ENCODE assay signal across 8 mouse cellular contexts in the genomic region with DNA sequence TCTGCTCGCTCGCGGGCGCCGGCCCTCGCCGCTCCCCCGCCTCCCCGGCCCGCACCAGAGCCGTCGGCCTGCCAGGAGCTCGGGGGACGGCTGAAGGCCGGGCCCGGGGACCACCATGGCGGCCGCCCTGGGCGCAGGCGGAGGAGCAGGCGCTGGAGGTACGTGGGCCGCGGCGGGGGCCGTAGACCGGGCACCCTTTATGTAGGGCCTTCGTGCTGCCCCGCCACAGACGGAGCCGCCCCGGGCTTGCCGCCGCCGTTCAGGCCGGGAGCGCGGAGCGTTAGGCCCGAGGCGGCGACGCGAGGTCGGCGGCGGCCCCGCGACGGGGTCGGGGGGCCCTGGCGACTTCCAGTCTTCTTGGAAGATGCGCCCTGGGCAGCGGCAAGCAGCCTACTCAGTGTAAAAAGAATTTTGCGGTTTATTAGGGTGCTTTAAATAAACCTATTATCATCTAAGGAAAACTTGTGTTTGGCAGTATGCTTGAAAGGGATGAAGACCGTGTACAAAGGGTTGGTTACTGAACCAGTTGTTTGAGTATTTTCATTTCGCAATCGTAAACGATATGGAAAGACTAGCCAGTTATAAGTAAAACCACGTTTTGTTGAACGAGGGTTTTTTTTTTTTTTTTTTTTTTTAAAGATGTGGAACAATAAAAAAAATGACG. TPM values are rescaled to one million over a fixed set of nuclear protein-coding genes. Genes with fewer than 3 reads are reported as not detected.
A peak's percentile ranks its signal among the peaks of the same experiment; 100 is the strongest.
DNase-seq lines count a peak whose midpoint lies in the region; ATAC-seq and TF ChIP-seq lines count a peak whose summit lies in the region.

No protein-coding gene starts in this region.

- peaks cover 32% of the 10 kb centered on the region for H3K4me1 ChIP-seq in heart, embryonic 13.5 days
- peaks cover 2 to 4% of the 10 kb centered on the region in 2 experiments; a peak in 2 of 4 replicates for H3K4me1 ChIP-seq in ES-E14 (ENCODE audit: control insufficient read depth in 2 of 2, insufficient read depth in 2 of 2, low read length in 2 of 2, poor library complexity in 1 of 2)
- H3K4me1 ChIP-seq in forebrain, embryonic 13.5 days: peaks cover 33% of the 10 kb centered on the region
- H3K4me1 ChIP-seq in liver, embryonic 13.5 days (replicated peaks): peaks cover 46% of the 10 kb centered on the region
- H3K4me1 ChIP-seq in stomach, postnatal 0 days (replicated peaks; ENCODE audit: control insufficient read depth, insufficient read depth): peaks cover 6% of the 10 kb centered on the region; the same call in 1 of the 2 replicates

- WGBS in heart, embryonic 13.5 days: under 1% methylated on average over 48 of the region's 62 CpGs
- WGBS in forebrain, embryonic 13.5 days: under 1% methylated on average over 58 of the region's 62 CpGs
- WGBS in liver, embryonic 13.5 days (ENCODE audit: insufficient replicate concordance): under 1% methylated on average over 62 of the region's 62 CpGs
- WGBS in stomach, postnatal 0 days: under 1% methylated on average over 52 of the region's 62 CpGs

- peak overlapping the region; percentile 81 for H3K4me2 ChIP-seq in heart, embryonic 13.5 days
- H3K4me2 ChIP-seq in forebrain, embryonic 13.5 days: peak overlapping the region; percentile 76
- H3K4me2 ChIP-seq in liver, embryonic 13.5 days: peak overlapping the region; percentile 76
- peak overlapping the region; percentile 76 for H3K4me2 ChIP-seq in stomach, postnatal 0 days (replicated peaks; ENCODE audit: low read depth)

- H3K4me3 ChIP-seq in heart, embryonic 13.5 days: peak overlapping the region; percentile 92
- peak overlapping the region; percentile 83 to 97 for H3K4me3 ChIP-seq in ES-E14 (ENCODE audit: insufficient read depth in 1 of 2, low read depth in 1 of 2, low read length in 2 of 2, poor library complexity in 1 of 2, severe bottlenecking in 1 of 2)
- H3K4me3 ChIP-seq in forebrain, embryonic 13.5 days: peak overlapping the region; percentile 92
- peak overlapping the region; percentile 97 for H3K4me3 ChIP-seq in liver, embryonic 13.5 days (replicated peaks)
- H3K4me3 ChIP-seq in stomach, postnatal 0 days (ENCODE audit: low read depth, low read length): peak overlapping the region; percentile 75

- peak overlapping the region; percentile 100 for H3K27ac ChIP-seq in heart, embryonic 13.5 days (replicated peaks)
- peak overlapping the region; percentile 90 for H3K27ac ChIP-seq in ES-E14 (ENCODE audit: insufficient read depth, low read depth, low read length, poor library complexity, severe bottlenecking)
- H3K27ac ChIP-seq in forebrain, embryonic 13.5 days: peak overlapping the region; percentile 100
- H3K27ac ChIP-seq in liver, embryonic 13.5 days: peak overlapping the region; percentile 97
- H3K27ac ChIP-seq in stomach, postnatal 0 days (replicated peaks): peak overlapping the region; percentile 99

- DNase-seq in heart, adult 11 months: no peak
- no peak for DNase-seq in ES-E14 (ENCODE audit: low read depth, low spot score)
- no peak for DNase-seq in liver, embryonic 13.5 days
- no peak for DNase-seq in stomach, postnatal 0 days (ENCODE audit: low spot score)
- no peak for DNase-seq in gastrocnemius, adult 8-10 months (ENCODE audit: low spot score in 2 of 2)
- no peak for DNase-seq in cerebellum, adult 11 months

- peak overlapping the region; percentile 99 for H3K9ac ChIP-seq in heart, embryonic 13.5 days
- H3K9ac ChIP-seq in ES-E14 (ENCODE audit: insufficient read depth, low read depth, low read length, poor library complexity, severe bottlenecking): peak overlapping the region; percentile 96
- H3K9ac ChIP-seq in forebrain, embryonic 13.5 days: peak overlapping the region; percentile 99
- peak overlapping the region; percentile 100 for H3K9ac ChIP-seq in liver, embryonic 13.5 days
- H3K9ac ChIP-seq in stomach, postnatal 0 days (ENCODE audit: low read length): peak overlapping the region; percentile 100

- in situ Hi-C loops in ES-E14 (cut with MboI; ENCODE audit: low sequenced_read_pairs in 2 of 2, unreplicated experiment in 2 of 2): no loop called here

- H3K27me3 ChIP-seq in heart, embryonic 13.5 days (replicated peaks): no peaks in the 10 kb centered on the region
- H3K27me3 ChIP-seq in forebrain, embryonic 13.5 days: no peaks in the 10 kb centered on the region
- no peaks in the 10 kb centered on the region for H3K27me3 ChIP-seq in liver, embryonic 13.5 days
- H3K27me3 ChIP-seq in stomach, postnatal 0 days (ENCODE audit: control insufficient read depth, insufficient read depth, low read length): no peaks in the 10 kb centered on the region

- no peak for TF ChIP-seq EP300 in stomach, postnatal 0 days (optimal IDR thresholded peaks at IDR 0.05)

- no peak for TF ChIP-seq CTCF in stomach, postnatal 0 days (IDR thresholded peaks at IDR 0.05; ENCODE audit: low read depth)

- peak; percentile 64; the same call in 1 of the 2 replicates for ATAC-seq in heart, embryonic 13.5 days (ENCODE audit: extremely low read depth, insufficient number of reproducible peaks, low FRiP score, low TSS enrichment)
- ATAC-seq in forebrain, embryonic 13.5 days: peak; percentile 83
- ATAC-seq in liver, embryonic 13.5 days (ENCODE audit: low read depth): peak; percentile 58
- ATAC-seq in stomach, postnatal 0 days (ENCODE audit: low FRiP score, low TSS enrichment): peak; percentile 16; the same call in 1 of the 2 replicates

- H3K9me3 ChIP-seq in heart, embryonic 13.5 days: no peaks in the 10 kb centered on the region
- no peaks in the 10 kb centered on the region for H3K9me3 ChIP-seq in ES-E14 (ENCODE audit: control insufficient read depth, insufficient read depth, low read depth, low read length)
- no peaks in the 10 kb centered on the region for H3K9me3 ChIP-seq in forebrain, embryonic 13.5 days (replicated peaks)
- no peaks in the 10 kb centered on the region for H3K9me3 ChIP-seq in liver, embryonic 13.5 days (replicated peaks)
- no peaks in the 10 kb centered on the region for H3K9me3 ChIP-seq in stomach, postnatal 0 days (ENCODE audit: control insufficient read depth, low read length)

- no peaks in the 10 kb centered on the region for H3K36me3 ChIP-seq in heart, embryonic 13.5 days
- H3K36me3 ChIP-seq in ES-E14 (ENCODE audit: control insufficient read depth, insufficient read depth, low read length, poor library complexity, severe bottlenecking): no peaks in the 10 kb centered on the region
- H3K36me3 ChIP-seq in forebrain, embryonic 13.5 days (ENCODE audit: poor library complexity, severe bottlenecking): no peaks in the 10 kb centered on the region
- no peaks in the 10 kb centered on the region for H3K36me3 ChIP-seq in liver, embryonic 13.5 days
- no peaks in the 10 kb centered on the region for H3K36me3 ChIP-seq in stomach, postnatal 0 days (ENCODE audit: control insufficient read depth, insufficient read depth, low read length)

TF ChIP-seq in ES-E14, 5 proteins besides CTCF, POLR2A, EP300 and RAD21:
- TF ChIP-seq ZNF384 (IDR thresholded peaks at IDR 0.05; ENCODE audit: low read depth, low read length): no peak
- TF ChIP-seq ZC3H11A (IDR thresholded peaks at IDR 0.05; ENCODE audit: borderline replicate concordance, low read depth, low read length): no peak
- TF ChIP-seq MAFK (IDR thresholded peaks at IDR 0.05; ENCODE audit: insufficient read depth, low read depth, low read length): no peak
- no peak for TF ChIP-seq CHD2 (IDR thresholded peaks at IDR 0.05; ENCODE audit: low read depth, low read length)
- no peak for TF ChIP-seq HCFC1 (IDR thresholded peaks at IDR 0.05; ENCODE audit: borderline replicate concordance, insufficient read depth, low read length)

RNA-seq across cellular contexts. Expression of a gene that starts 0.5 kb away (rescaled TPM):
- polyA plus RNA-seq in heart, embryonic 13.5 days (2015; fragmentation: Nextera tagmentation; extraction: Ambion mirVana): 8.8 and 8.9 TPM in 2 replicates
- total RNA-seq in ES-E14 (2012; rRNA removed): 21.2 and 27.7 TPM in 2 replicates
- 20.5 and 21.1 TPM in 2 replicates for polyA plus RNA-seq in forebrain, embryonic 13.5 days (2015; fragmentation: Nextera tagmentation; extraction: Ambion mirVana)
- polyA plus RNA-seq in liver, embryonic 13.5 days (2015; fragmentation: Nextera tagmentation; extraction: Ambion mirVana): 5.7 and 7.3 TPM in 2 replicates
- 4.6 and 4.7 TPM in 2 replicates for polyA plus RNA-seq in stomach, postnatal 0 days (2015; fragmentation: Nextera tagmentation; extraction: Ambion mirVana)
- 10 to 100 TPM; 37.3 to 42.9 (median 39.5) TPM for total RNA-seq in gastrocnemius, adult 8-10 months (2022)

Comparison
In these comparisons a context has a peak if more than half of its experiments do, and no peak if none do; other contexts are left out.
1. ATAC-seq: peak in every context shown above with its lines; median percentile 83 in forebrain, embryonic 13.5 days; 64 in heart, embryonic 13.5 days; 58 in liver, embryonic 13.5 days; 16 in stomach, postnatal 0 days.